Mouse (Mus musculus) CH12.LX (cell line): ENCODE data around the gene Bnipl. TPM values are rescaled to one million over a fixed set of nuclear protein-coding genes. Genes with fewer than 3 reads are reported as not detected.
A peak's percentile ranks its signal among the peaks of the same experiment; 100 is the strongest.

Experiments
- DNase-seq: peaks from one replicate; pipeline ENCODE4 v3.0.0-alpha.2; 2013; ENCODE audit errors: extremely low read depth
- H3K27ac ChIP-seq: 2 replicates; pipeline ENCODE4 v1.5.1; 2012; ENCODE audit warnings: low read depth, mild to moderate bottlenecking, control low read depth, moderate library complexity; ENCODE audit not compliant: insufficient read depth
- H3K27me3 ChIP-seq: replicated peaks from 2 replicates; pipeline ENCODE3; 2012; ENCODE audit warnings: inconsistent platforms
- H3K36me3 ChIP-seq, 2 experiments: replicated peaks in 1 of 2; 2 replicates each; pipeline versions ENCODE3 to v1.6.1; 2012; ENCODE audit warnings: inconsistent platforms in 1 of 2, low read length in 1 of 2, mild to moderate bottlenecking in 1 of 2, mixed read lengths in 1 of 2, moderate library complexity in 1 of 2; ENCODE audit not compliant: control insufficient read depth in 1 of 2, insufficient read depth in 1 of 2
- H3K4me1 ChIP-seq, 2 experiments: 2 replicates each; pipeline ENCODE4 v1.6.1; 2012; ENCODE audit warnings: inconsistent platforms in 1 of 2, moderate library complexity in 1 of 2; ENCODE audit not compliant: insufficient read depth in 2 of 2, control insufficient read depth in 1 of 2
- H3K4me2 ChIP-seq: 2 replicates; pipeline ENCODE4 v1.6.1; 2012; ENCODE audit warnings: low read depth, mild to moderate bottlenecking, control low read depth; ENCODE audit not compliant: poor library complexity, insufficient read depth, severe bottlenecking
- H3K4me3 ChIP-seq, 3 experiments: fragments of 150-350 bp in 1 of 3; sonication (generic) in 1 of 3; replicated peaks in 1 of 3; 2 replicates each; pipeline versions ENCODE3 to v1.5.1; 2011 to 2012; ENCODE audit warnings: low read depth in 2 of 3, low read length in 2 of 3, mild to moderate bottlenecking in 2 of 3, moderate library complexity in 2 of 3, control low read depth in 1 of 3, improper control_type of control experiment in 1 of 3, inconsistent platforms in 1 of 3, mixed read lengths in 1 of 3; ENCODE audit not compliant: poor library complexity in 1 of 3
- H3K79me2 ChIP-seq: replicated peaks from 2 replicates; pipeline ENCODE4 v1.6.1; 2012; ENCODE audit warnings: mild to moderate bottlenecking, moderate library complexity; ENCODE audit not compliant: control insufficient read depth, poor library complexity, insufficient read depth, severe bottlenecking; ENCODE audit errors: extremely low read depth
- H3K9ac ChIP-seq: 2 replicates; pipeline ENCODE4 v1.6.1; 2012; ENCODE audit warnings: low read depth, mild to moderate bottlenecking, control low read depth, moderate library complexity; ENCODE audit not compliant: insufficient read depth
- H3K9me3 ChIP-seq: replicated peaks from 2 replicates; pipeline ENCODE3; 2012; ENCODE audit warnings: low read length, inconsistent platforms, mixed read lengths
- BHLHE40 ChIP-seq: IDR thresholded peaks from 2 replicates; pipeline ENCODE4 v1.6.1; 2011; ENCODE audit warnings: mild to moderate bottlenecking, low read depth, low read length, improper control_type of control experiment
- CHD1 ChIP-seq: IDR thresholded peaks from 2 replicates; pipeline ENCODE4 v1.6.1; 2012; ENCODE audit warnings: low read depth, low read length, improper control_type of control experiment, inconsistent platforms
- CHD2 ChIP-seq: IDR thresholded peaks from 2 replicates; pipeline ENCODE4 v1.6.1; 2011; ENCODE audit warnings: low read length, improper control_type of control experiment
- CTCF ChIP-seq, 2 experiments: IDR thresholded peaks in 1 of 2; conservative IDR thresholded peaks in 1 of 2; 2 replicates each; pipeline ENCODE4 v1.5.1; 2011 to 2012; ENCODE audit warnings: low read depth in 2 of 2, low read length in 2 of 2, improper control_type of control experiment in 1 of 2, inconsistent platforms in 1 of 2, mild to moderate bottlenecking in 1 of 2, moderate library complexity in 1 of 2
- E2F4 ChIP-seq: IDR thresholded peaks from 2 replicates; pipeline ENCODE4 v1.6.1; 2011; ENCODE audit warnings: low read depth, low read length, improper control_type of control experiment; ENCODE audit not compliant: insufficient replicate concordance
- EP300 ChIP-seq: IDR thresholded peaks from 2 replicates; pipeline ENCODE4 v1.6.1; 2011; ENCODE audit warnings: low read length, improper control_type of control experiment
- HCFC1 ChIP-seq: IDR thresholded peaks from 2 replicates; pipeline ENCODE4 v1.6.1; 2012; ENCODE audit warnings: low read depth, mild to moderate bottlenecking, inconsistent platforms, low read length, improper control_type of control experiment
- IRF4 ChIP-seq: IDR thresholded peaks from 2 replicates; pipeline ENCODE4 v1.6.1; 2014; ENCODE audit warnings: low read depth, mild to moderate bottlenecking, inconsistent platforms, low read length, improper control_type of control experiment
- JUN ChIP-seq: IDR thresholded peaks from 2 replicates; pipeline ENCODE4 v1.6.1; 2011; ENCODE audit warnings: low read depth, mild to moderate bottlenecking, low read length, improper control_type of control experiment, moderate library complexity; ENCODE audit not compliant: insufficient read depth
- JUND ChIP-seq: conservative IDR thresholded peaks from 2 replicates; pipeline ENCODE4 v1.6.1; 2011; ENCODE audit warnings: low read depth, low read length, improper control_type of control experiment
- KAT2A ChIP-seq: IDR thresholded peaks from 2 replicates; pipeline ENCODE4 v1.6.1; 2012; ENCODE audit warnings: low read length, improper control_type of control experiment, inconsistent platforms; ENCODE audit not compliant: insufficient replicate concordance
- MAFK ChIP-seq: IDR thresholded peaks from 2 replicates; pipeline ENCODE4 v1.6.1; 2011; ENCODE audit warnings: low read length, improper control_type of control experiment; ENCODE audit not compliant: insufficient replicate concordance
- MAZ ChIP-seq: IDR thresholded peaks from 2 replicates; pipeline ENCODE4 v1.6.1; 2012; ENCODE audit warnings: low read depth, mild to moderate bottlenecking, inconsistent platforms, low read length, improper control_type of control experiment, moderate library complexity
- MEF2A ChIP-seq: IDR thresholded peaks from 2 replicates; pipeline ENCODE4 v1.6.1; 2014; ENCODE audit warnings: low read depth, mild to moderate bottlenecking, inconsistent platforms, low read length, improper control_type of control experiment, borderline replicate concordance
- MYC ChIP-seq: IDR thresholded peaks from 2 replicates; pipeline ENCODE4 v1.6.1; 2011; ENCODE audit warnings: low read depth, mild to moderate bottlenecking, improper control_type of control experiment, low read length
- NELFE ChIP-seq: IDR thresholded peaks from 2 replicates; pipeline ENCODE4 v1.6.1; 2011; ENCODE audit warnings: low read depth, low read length, improper control_type of control experiment
- PAX5 ChIP-seq: IDR thresholded peaks from 2 replicates; pipeline ENCODE4 v1.6.1; 2012; ENCODE audit warnings: low read length, inconsistent platforms, mixed read lengths
- POLR2A ChIP-seq: IDR thresholded peaks from 2 replicates; pipeline ENCODE4 v1.6.1; 2011; ENCODE audit warnings: low read depth, mild to moderate bottlenecking, improper control_type of control experiment, low read length
- RAD21 ChIP-seq: IDR thresholded peaks from 2 replicates; pipeline ENCODE4 v1.6.1; 2011; ENCODE audit warnings: low read depth, mild to moderate bottlenecking, low read length, improper control_type of control experiment, moderate library complexity
- SIN3A ChIP-seq: IDR thresholded peaks from 2 replicates; pipeline ENCODE4 v1.6.1; 2012; ENCODE audit warnings: low read length, improper control_type of control experiment, inconsistent platforms
- TBP ChIP-seq: conservative IDR thresholded peaks from 2 replicates; pipeline ENCODE4 v1.6.1; 2011; ENCODE audit warnings: low read depth, low read length, improper control_type of control experiment
- TCF12 ChIP-seq: IDR thresholded peaks from 2 replicates; pipeline ENCODE4 v1.6.1; 2014; ENCODE audit warnings: low read depth, mild to moderate bottlenecking, inconsistent platforms, low read length, improper control_type of control experiment
- UBTF ChIP-seq: IDR thresholded peaks from 2 replicates; pipeline ENCODE4 v1.6.1; 2012; ENCODE audit warnings: low read depth, mild to moderate bottlenecking, inconsistent platforms, low read length, improper control_type of control experiment, moderate library complexity
- USF1 ChIP-seq: IDR thresholded peaks from 2 replicates; pipeline ENCODE4 v1.6.1; 2014; ENCODE audit warnings: low read depth, mild to moderate bottlenecking, inconsistent platforms, low read length, improper control_type of control experiment
- USF2 ChIP-seq: conservative IDR thresholded peaks from 2 replicates; pipeline ENCODE4 v1.6.1; 2011; ENCODE audit warnings: low read depth, low read length, improper control_type of control experiment
- ZC3H11A ChIP-seq: IDR thresholded peaks from 2 replicates; pipeline ENCODE4 v1.6.1; 2012; ENCODE audit warnings: low read depth, mild to moderate bottlenecking, inconsistent platforms, low read length, improper control_type of control experiment
- ZKSCAN1 ChIP-seq: IDR thresholded peaks from 2 replicates; pipeline ENCODE4 v1.6.1; 2012; ENCODE audit warnings: low read depth, inconsistent platforms, low read length, improper control_type of control experiment, borderline replicate concordance
- ZNF384 ChIP-seq: IDR thresholded peaks from 2 replicates; pipeline ENCODE4 v1.6.1; 2012; ENCODE audit warnings: low read depth, low read length, improper control_type of control experiment, inconsistent platforms
- dilution Hi-C: fragments of 300-500 bp; cut with MboI; formaldehyde crosslinking; loops from 2 replicates; pipeline ENCODE4 v1.14.3; 2020; ENCODE audit warnings: low sequenced_read_pairs; ENCODE audit not compliant: extremely low pct_unique_long_range_greater_than_20kb, extremely low pct_ligation_motif_present
- in situ Hi-C: fragments of 300-500 bp; cut with MboI; formaldehyde crosslinking; loops from 3 replicates; pipeline ENCODE4 v1.14.3; 2019; ENCODE audit warnings: low sequenced_read_pairs, low pct_ligation_motif_present, low pct_unique_long_range_greater_than_20kb, mixed read lengths
- polyA plus RNA-seq: library from polyadenylated mRNA; unstranded; fragments of >175 nt; gene quantifications from 2 replicates; pipeline ENCODE4 v1.2.1, GENCODE M21; 2012; ENCODE audit warnings: low read depth; ENCODE audit not compliant: insufficient read length
- total RNA-seq, 2 experiments: library from RNA; depleted of rRNA; stranded (reverse); fragments of 300-350 nt in 1 of 2; fragments of >200 nt in 1 of 2; gene quantifications; 2 replicates each; pipeline ENCODE4 v1.2.3; 2012 to 2014

Gene Bnipl
- total and polyA plus RNA-seq, 3 experiments, result 0.33 TPM; not detected in 2

DNA sequence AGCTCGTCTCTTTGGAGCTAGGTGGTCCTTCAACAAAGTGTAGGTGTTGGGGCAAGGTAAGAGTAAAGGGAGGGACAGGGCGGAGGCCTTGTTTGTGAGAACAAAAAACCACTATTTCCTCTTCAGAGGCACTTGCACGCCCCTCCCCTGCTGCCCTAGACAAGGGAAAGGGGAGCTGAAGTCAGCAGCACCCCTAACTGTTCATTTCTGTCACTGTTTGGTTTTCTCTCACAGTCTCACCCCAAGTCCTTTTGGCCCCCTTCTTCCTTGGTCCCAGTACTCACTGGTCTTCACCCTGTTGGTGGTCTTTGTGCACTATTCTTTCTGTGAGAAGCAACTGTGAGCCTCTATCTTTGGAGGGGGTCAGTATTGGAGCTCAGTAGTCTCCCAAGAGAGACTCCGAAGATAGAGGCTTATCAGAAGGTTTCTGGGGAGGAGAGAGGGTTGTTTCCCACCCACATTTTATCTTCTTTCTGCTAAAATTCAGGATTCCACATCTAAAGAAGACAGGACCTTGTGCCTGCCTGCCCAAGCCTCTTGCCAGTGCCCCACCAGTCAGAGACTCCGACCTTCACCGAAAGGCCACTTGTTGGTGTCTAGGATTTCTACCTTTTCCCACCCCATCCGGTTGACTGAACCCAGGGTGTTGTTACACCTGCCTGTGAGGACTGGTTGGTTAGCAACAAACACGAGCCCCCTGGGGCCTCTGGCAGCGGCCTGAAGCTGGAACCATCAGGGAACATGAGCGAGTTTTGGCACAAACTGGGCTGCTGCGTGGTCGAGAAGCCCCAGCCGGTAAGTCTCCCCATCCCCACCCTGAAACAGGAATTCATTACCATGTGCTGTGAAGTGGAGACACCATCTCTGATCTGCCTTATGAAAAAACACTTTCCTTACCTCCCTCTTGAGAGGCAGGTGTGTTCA is 19.4 kb downstream of the Bnipl start, which contains the start of gene Mllt11:
Gene Mllt11, minus strand, starts transcription at position 874 of the 924 bp plus-strand sequence.
- dilution Hi-C loops, result no loop called here
- in situ Hi-C loops, result no loop called here
- H3K79me2 ChIP-seq, result peaks cover 51% of the 10 kb centered on the region
- H3K4me2 ChIP-seq, result peak within 1 kb of the TSS; percentile 79
- peak within 1 kb of the TSS; percentile 97 for H3K27ac ChIP-seq
- peak; percentile 28 for DNase-seq
- peaks cover 18 to 46% of the 10 kb centered on the region in 2 experiments for H3K4me1 ChIP-seq
- peaks cover 37 to 47% of the 10 kb centered on the region in 2 experiments for H3K36me3 ChIP-seq
- H3K9me3 ChIP-seq, result no peaks in the 10 kb centered on the region
- no peaks in the 10 kb centered on the region for H3K27me3 ChIP-seq
- peak within 1 kb of the TSS; percentile 45 to 76 (median 50) for H3K4me3 ChIP-seq
- peak within 1 kb of the TSS; percentile 95 for H3K9ac ChIP-seq
- TF ChIP-seq JUND (no peak), MYC (0 out of 2 replicates have a peak, but pooled peaks have one; percentile 30), MEF2A (0 out of 2 replicates have a peak, but pooled peaks have one; percentile 15), USF1 (no peak)

GRCm38 (mm10) chr3:95230495-95231297 is 20.3 kb downstream of the Bnipl start:
- peak; percentile 40 for DNase-seq
- peak overlapping the region; percentile 50 to 97 (median 76) for H3K4me3 ChIP-seq
- peak overlapping the region; percentile 95 for H3K9ac ChIP-seq
- in situ Hi-C loops (no loop called here), dilution Hi-C loops (no loop called here)
- peak overlapping the region; percentile 97 for H3K27ac ChIP-seq
- no peaks in the 10 kb centered on the region for H3K9me3 ChIP-seq
- H3K4me1 ChIP-seq, result peaks cover 18 to 51% of the 10 kb centered on the region in 2 experiments
- peaks cover 59% of the 10 kb centered on the region for H3K79me2 ChIP-seq
- H3K4me2 ChIP-seq, result peak overlapping the region; percentile 79
- H3K36me3 ChIP-seq, result peaks cover 32 to 42% of the 10 kb centered on the region in 2 experiments
- H3K27me3 ChIP-seq, result no peaks in the 10 kb centered on the region
- TF ChIP-seq E2F4 (no peak), CHD1 (no peak; the same call in 1 of the 2 replicates), TCF12 (no peak), TBP (0 out of 2 replicates have a peak, but pooled peaks have one; percentile 36), ZNF384 (peak; percentile 52; the same call in 1 of the 2 replicates), ZC3H11A (no peak), RAD21 (no peak), USF2 (no peak), KAT2A (no peak), JUN (peak; percentile 19; the same call in 1 of the 2 replicates), MAZ (no peak), SIN3A (no peak), ZKSCAN1 (no peak), JUND (no peak), EP300 (peak; percentile 62), POLR2A (no peak), HCFC1 (no peak), MYC (peak; percentile 8; the same call in 1 of the 2 replicates), CTCF (conservative IDR thresholded peaks at IDR 0.05 in 1 of 2, IDR thresholded peaks at IDR 0.05 in 1 of 2; ENCODE audit: low read depth in 2 of 2, low read length in 2 of 2) (no peak), UBTF (no peak), CHD2 (no peak), MEF2A (no peak), BHLHE40 (no peak), MAFK (no peak), NELFE (0 out of 2 replicates have a peak, but pooled peaks have one; percentile 8), PAX5 (no peak), IRF4 (peak; percentile 64)
